Mouse (Mus musculus) midbrain, embryonic 13.5 days (tissue): ENCODE measurements around the gene Kcna1. TPM values are rescaled to one million over a fixed set of nuclear protein-coding genes. Genes with fewer than 3 reads are reported as not detected.

Experiments used
- ATAC-seq: fragments of 200-750 bp; cut with Nextera tagmentation; 2 replicates; pipeline ENCODE4 v1.8.0; 2017; ENCODE audit warnings: mild to moderate bottlenecking, moderate TSS enrichment, moderate library complexity
- H3K27ac ChIP-seq: fragments of 300-500 bp; sonication (generic); 2 replicates; pipeline ENCODE4 v1.5.1; 2015; ENCODE audit warnings: inconsistent platforms, mild to moderate bottlenecking, moderate library complexity
- H3K27me3 ChIP-seq: fragments of 300-500 bp; sonication (generic); 2 replicates; pipeline ENCODE4 v1.6.1; 2015; ENCODE audit warnings: mild to moderate bottlenecking, inconsistent platforms
- H3K36me3 ChIP-seq: fragments of 300-500 bp; sonication (generic); 2 replicates; pipeline ENCODE4 v1.6.1; 2015; ENCODE audit warnings: mild to moderate bottlenecking, inconsistent platforms
- H3K4me1 ChIP-seq: fragments of 300-500 bp; sonication (generic); replicated peaks from 2 replicates; pipeline ENCODE4 v1.6.1; 2015; ENCODE audit warnings: inconsistent platforms
- H3K4me2 ChIP-seq: fragments of 300-500 bp; sonication (generic); replicated peaks from 2 replicates; pipeline ENCODE4 v1.6.1; 2015; ENCODE audit warnings: moderate library complexity, mild to moderate bottlenecking, inconsistent platforms
- H3K4me3 ChIP-seq: fragments of 300-500 bp; sonication (generic); replicated peaks from 2 replicates; pipeline ENCODE4 v1.5.1; 2015; ENCODE audit warnings: mild to moderate bottlenecking, inconsistent platforms
- H3K9ac ChIP-seq: fragments of 300-500 bp; sonication (generic); replicated peaks from 2 replicates; pipeline ENCODE4 v1.6.1; 2015; ENCODE audit warnings: mild to moderate bottlenecking, inconsistent platforms
- H3K9me3 ChIP-seq: fragments of 300-500 bp; sonication (generic); 2 replicates; pipeline ENCODE4 v1.6.1; 2016; ENCODE audit warnings: mild to moderate bottlenecking, inconsistent platforms
- WGBS: fragments of 180-500 bp; shearing (Covaris S2); methylation state at CpG from one replicate; pipeline ENCODE4 v1.1.7; 2015; 5-methylcytosine and 5-hydroxymethylcytosine counted together
- polyA plus RNA-seq: library from polyadenylated mRNA; unstranded; fragments of >200 nt; fragmentation: Nextera tagmentation; extraction: Ambion mirVana; gene quantifications from 2 replicates; pipeline ENCODE4 v1.2.1, GENCODE M21; 2015

Kcna1 gene
- polyA plus RNA-seq, 1 experiment from 2014 or later = 2.5 TPM

DNA sequence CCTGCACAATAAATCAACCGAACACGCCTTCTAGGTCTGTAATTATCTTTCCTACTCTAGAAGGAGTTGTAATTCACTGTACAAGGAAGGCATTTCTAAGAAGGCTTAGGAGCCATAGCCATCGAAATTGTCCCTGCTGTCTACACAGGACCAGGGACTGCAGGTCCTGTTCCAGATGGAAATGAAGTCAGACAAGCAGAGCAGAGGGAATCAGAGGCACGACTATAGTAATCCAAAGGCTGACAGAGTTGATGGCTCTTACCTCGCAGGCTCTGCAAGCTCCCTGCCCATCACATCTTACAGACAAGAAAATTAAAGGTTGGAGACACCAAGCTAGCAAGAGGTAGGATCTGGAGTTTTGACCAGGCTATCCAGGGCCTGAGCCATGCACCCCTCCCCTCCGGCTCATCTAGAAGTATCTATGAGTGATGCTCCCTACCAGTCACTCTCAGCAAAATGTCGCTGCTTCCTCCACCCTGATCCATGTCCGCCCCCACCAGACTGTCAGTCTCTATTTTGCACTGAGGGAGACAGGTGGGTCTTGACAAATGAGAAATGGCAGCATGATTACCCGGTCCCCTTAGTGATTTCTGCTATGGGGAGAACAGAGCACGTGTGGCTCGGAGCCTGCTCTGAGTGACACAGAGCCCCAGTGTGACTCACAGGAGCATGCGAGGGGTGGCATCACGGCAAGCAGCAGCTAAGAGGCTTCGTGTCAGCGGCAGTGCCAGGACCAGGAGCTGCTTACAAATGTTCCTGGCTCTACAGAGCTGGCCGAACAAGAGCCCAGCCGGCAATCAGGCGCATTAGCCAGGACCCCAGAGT, 50.2 kb downstream of the Kcna1 start:
- no peaks in the 10 kb centered on the region for H3K4me1 ChIP-seq
- H3K9ac ChIP-seq = no peak overlapping the region
- no peaks in the 10 kb centered on the region for H3K36me3 ChIP-seq
- no peak for ATAC-seq
- 77% methylated on average over 18 of the region's 18 CpGs for WGBS
- H3K4me2 ChIP-seq = no peak overlapping the region
- H3K27ac ChIP-seq = no peak overlapping the region
- H3K4me3 ChIP-seq = no peak overlapping the region
- no peaks in the 10 kb centered on the region for H3K27me3 ChIP-seq
- no peaks in the 10 kb centered on the region for H3K9me3 ChIP-seq

DNA sequence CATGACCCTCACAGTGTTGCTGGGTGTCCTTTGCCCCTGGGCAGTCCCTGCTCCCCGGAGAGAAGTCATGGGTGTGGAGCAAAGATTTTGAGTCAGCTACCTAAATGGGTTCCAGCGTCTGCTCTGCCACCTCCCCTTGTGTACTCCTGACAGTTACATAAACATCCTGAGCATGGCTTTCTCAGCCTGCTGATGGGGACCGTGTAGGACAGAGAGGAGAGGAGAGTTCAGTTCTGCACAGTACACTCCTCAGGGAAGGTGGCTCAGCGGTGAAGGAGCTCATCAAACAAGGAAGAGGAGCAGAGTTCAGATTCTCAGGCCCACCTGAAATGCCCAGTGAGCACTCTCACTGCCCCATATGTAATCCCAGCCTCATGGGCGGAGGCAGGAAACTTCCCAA, 51.1 kb downstream of the Kcna1 start:
- ATAC-seq = no peak
- Histone ChIP-seq H3K4me1 (no peaks in the 10 kb centered on the region), H3K9me3 (no peaks in the 10 kb centered on the region), H3K27ac (no peak overlapping the region), H3K27me3 (no peaks in the 10 kb centered on the region), H3K4me2 (no peak overlapping the region), H3K9ac (no peak overlapping the region), H3K4me3 (no peak overlapping the region), H3K36me3 (no peaks in the 10 kb centered on the region)
- WGBS = 39% methylated on average over 5 of the region's 5 CpGs

GRCm38 (mm10) chr6:126594365-126594764, 51.8 kb downstream of the Kcna1 start:
- no peak overlapping the region for H3K27ac ChIP-seq

GRCm38 (mm10) chr6:126593336-126593735, 52.8 kb downstream of the Kcna1 start:
- Histone ChIP-seq H3K9me3 (no peaks in the 10 kb centered on the region), H3K4me1 (no peaks in the 10 kb centered on the region), H3K27me3 (no peaks in the 10 kb centered on the region), H3K4me2 (no peak overlapping the region), H3K36me3 (no peaks in the 10 kb centered on the region), H3K9ac (no peak overlapping the region), H3K4me3 (no peak overlapping the region), H3K27ac (no peak overlapping the region)
- WGBS = 80% methylated on average over 4 of the region's 4 CpGs
- ATAC-seq = no peak

More at GRCm38 (mm10) chr6:126594365-126594764, 51.8 kb downstream of the Kcna1 start:
- no peak overlapping the region for H3K4me2 ChIP-seq
- 76% methylated on average over 8 of the region's 8 CpGs for WGBS
- H3K27me3 ChIP-seq = no peaks in the 10 kb centered on the region
- H3K36me3 ChIP-seq = no peaks in the 10 kb centered on the region
- H3K4me3 ChIP-seq = no peak overlapping the region
- ATAC-seq = no peak
- H3K4me1 ChIP-seq = no peaks in the 10 kb centered on the region
- H3K9me3 ChIP-seq = no peaks in the 10 kb centered on the region
- no peak overlapping the region for H3K9ac ChIP-seq

Other genes with a start within 250 kb of the Kcna1 start
- gene Kcna5, start 111.0 kb downstream of the Kcna1 start, polyA plus RNA-seq = 3.3 and 5.5 TPM in 2 replicates
- 8.4 and 9.3 TPM in 2 replicates for gene Kcna6, start 94.3 kb upstream of the Kcna1 start, polyA plus RNA-seq
- gene Ndufa9, start 202.8 kb upstream of the Kcna1 start, polyA plus RNA-seq = 173 and 183 TPM in 2 replicates
- gene Akap3, start 206.7 kb upstream of the Kcna1 start, polyA plus RNA-seq = 0.07 and 0.18 TPM in 2 replicates